Mouse (Mus musculus) neural tube, postnatal 0 days (tissue): Measurements from ENCODE around the gene Nudt22. TPM values are rescaled to one million over a fixed set of nuclear protein-coding genes. Genes with fewer than 3 reads are reported as not detected.

Experiments
- polyA plus RNA-seq: library from polyadenylated mRNA; unstranded; fragments of >200 nt; fragmentation: Nextera tagmentation; extraction: Ambion mirVana; gene quantifications from 2 replicates; pipeline ENCODE4 v1.2.1, GENCODE M21; 2015

The Nudt22 gene
- polyA plus RNA-seq, result 23.5 and 27.1 TPM in 2 replicates

DNA sequence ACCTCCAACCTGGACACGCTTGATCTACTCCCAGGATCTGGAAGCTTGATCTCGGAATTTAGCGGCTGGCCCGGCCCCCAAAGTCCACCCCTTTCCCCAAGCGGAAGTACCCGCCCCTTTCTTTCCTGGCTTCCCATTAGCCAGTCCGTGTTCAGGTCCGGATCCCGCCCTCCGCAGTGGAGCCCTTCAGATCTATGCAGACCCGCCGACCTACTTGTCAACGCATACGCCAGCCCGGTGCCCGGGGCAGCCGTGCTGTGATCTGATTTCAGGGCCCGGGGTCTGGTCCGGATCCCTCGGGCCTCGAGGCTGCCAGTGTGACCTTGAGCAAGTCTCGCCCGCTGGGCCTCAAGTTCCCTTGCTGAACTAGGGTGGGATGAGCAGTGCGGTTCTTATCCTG lies at the start of gene Nudt22, which contains the start of gene Trpt1:
Gene Nudt22 (minus strand): TSS at position 112 of the 400 bp plus-strand sequence.
Gene Trpt1 (plus strand): TSS at position 126 of the 400 bp plus-strand sequence.

DNA sequence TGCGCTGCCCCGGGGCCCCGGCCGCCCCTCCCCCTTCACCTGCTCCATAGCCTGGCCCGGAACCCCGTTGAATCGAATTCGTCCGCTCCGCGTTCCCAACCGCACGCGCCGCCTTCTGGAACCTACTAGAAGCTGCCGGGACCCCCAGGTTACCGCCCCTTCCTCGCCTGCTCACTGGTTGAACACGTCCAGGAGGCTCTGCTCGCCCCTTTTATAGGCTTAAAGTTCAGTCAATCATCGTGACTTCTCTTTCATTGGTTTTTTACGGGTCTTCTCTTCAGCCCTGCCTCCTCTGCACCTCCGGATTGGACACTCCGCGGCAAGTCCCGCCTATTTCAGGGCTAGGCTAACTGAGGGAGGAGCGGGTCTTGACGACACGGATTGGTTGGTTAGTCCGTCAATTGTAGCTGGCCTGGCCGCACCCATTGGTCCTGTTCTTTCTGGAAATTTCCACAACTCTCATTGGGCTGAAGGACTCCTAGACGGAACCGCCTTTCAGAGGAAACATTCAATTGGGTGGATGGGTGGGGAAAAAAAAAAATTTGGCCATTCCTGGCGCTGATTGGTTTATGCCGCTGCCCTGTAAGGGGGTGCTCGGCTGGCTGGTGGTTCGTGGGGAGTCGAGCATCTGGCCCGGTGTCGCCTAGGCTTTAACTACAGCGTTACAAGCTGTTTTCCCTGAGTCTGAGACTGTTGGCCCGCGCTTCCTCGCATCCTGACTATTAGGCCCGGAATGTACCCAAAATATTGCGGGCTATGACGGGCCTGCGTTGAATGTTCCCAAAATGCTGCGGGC lies 44.1 kb upstream of the Nudt22 start, which contains the start of gene Stip1:
Gene Stip1 (minus strand): TSS at position 127 of the 796 bp plus-strand sequence.

DNA sequence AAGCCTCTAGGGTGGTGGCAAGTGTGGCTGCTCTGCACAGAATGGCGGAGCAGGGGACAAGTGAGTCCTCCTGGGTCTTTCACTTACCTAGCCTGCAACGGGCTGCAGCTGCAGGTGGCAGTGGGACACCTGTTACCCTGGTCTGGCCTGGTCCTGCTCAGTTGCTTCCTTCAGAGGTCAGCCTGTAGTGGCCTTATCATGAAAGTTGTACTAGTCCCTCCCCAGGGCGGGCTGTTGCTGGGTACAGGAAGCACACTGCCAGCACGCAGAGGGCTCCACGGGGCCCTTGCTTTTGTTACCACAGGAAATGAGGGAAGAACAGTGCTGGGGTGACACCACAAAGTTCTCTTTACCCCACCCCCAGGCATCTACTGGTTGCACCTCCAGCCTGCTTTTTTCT lies 23.3 kb upstream of the Nudt22 start, which contains the start of gene Fermt3:
Gene Fermt3 (minus strand): TSS at position 279 of the 400 bp plus-strand sequence.

DNA sequence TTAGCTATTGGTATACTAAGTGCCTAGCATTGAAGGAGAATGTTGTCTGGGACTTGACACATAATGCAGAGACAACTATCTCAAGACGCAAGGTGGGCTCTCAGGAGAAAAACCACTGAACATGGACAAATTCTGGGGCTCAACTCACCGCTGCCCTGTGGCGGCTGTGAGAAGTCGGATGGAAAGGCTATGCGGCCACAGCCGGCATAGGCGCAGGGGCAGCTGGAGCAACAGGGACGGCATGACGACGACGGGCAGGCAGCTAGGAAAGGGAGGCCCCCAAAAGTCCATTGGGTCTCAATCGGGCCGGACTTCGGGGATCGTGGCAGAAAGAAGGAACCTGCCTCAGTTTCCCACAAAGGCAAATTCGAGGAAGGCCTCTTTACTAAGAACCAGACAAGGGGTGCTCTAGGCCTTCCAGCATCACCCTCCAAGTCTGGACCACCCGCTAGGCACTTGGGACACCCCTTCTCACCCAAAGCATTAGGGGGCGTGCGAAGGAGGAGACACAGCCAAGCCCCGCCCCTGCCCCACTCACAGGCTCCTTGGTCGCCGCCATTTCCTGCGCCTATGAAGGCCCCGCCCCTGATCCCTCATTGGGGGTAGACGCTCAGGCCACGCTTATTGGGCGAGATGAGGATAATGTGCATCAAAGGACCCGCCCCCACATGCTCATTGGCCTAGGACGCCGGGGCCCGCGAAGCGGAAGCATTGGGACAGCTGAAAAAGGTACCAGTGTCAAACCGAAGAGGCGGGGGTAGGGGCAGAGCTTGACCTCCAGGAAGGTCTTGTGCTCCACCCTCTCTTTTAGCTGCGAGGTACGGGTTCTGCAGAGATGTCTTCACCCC lies 3.7 kb downstream of the Nudt22 start, which contains the start of gene Dnajc4:
Gene Dnajc4 (minus strand): TSS at position 562 of the 848 bp plus-strand sequence.

DNA sequence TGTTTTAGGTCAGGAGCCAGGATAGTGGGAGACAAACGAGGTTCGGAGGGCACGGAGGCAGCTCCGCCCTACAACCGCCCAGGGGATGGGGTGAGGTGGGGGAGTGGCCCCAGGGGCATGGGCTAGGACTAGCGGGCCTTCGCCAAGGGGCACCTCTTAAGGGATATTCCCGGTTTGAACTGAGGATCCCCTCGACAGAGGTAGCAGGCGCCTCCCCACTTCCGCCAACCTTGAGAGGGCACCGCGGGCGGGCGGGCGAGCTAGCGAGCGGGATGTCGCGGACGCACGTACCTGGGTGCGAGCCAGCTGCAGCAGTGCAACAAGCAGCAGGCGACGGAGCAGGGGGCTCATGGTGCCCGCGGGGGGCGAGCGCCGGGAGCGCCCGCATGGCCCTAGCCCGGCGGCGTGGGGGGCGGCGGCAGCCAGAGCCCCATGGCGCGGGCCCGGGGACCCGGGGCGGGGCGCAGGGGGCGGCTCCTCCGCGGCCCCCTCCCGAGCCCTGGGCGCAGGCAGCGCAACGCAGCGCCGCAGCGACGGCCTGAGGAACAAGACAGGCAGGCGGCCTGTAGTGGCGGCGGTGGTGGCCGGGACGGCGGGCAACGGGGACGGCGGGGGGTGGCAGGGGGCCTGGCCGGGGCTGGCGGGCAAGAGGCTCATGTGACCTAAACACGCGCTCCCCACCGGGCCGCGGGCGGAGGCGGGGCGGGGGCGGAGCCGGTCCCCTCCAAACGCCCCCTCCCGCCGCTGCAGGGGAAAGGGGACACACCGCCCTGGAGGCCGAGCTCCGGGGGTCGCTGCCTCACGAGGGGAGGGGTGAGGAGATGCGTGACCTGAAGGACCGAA lies 8.6 kb downstream of the Nudt22 start, which contains the start of gene Vegfb:
Gene Vegfb (minus strand): TSS at position 591 of the 843 bp plus-strand sequence.

DNA sequence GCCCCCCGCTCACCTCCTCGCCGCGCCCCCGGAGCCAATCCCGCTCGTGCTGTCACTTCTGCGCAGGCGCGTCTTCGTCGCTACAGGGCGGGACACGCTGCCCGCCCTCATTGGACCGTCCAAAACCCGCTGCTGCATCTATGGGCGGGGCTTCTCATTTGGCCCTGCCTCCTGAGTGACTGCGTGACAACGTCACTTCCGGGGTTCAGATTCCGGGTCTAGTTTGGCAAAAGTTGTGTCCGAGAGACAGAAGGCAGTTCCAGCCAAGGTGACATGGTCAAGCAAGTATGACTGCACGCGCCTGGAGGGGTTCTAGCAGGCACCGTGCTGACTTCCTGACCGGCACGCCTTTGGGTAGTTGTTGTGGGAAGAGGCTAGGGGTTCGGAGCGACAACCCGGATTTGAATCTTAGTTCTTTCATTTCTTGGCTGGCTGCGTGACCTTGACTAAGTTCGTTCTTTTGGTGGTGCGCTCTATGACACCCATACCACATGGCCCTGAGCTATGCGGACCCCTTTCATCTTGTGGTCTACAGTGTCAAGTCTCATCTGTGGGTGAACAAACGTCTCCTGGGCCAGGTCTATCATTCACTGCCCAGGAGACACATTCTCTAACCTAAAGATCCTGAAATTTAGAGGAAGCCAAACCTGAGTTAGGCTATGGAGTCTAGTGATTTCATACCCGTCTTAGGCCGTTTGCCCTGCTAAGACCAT lies 15.4 kb downstream of the Nudt22 start, which contains the start of gene Fkbp2:
Gene Fkbp2 (minus strand): TSS at position 121 of the 713 bp plus-strand sequence.

DNA sequence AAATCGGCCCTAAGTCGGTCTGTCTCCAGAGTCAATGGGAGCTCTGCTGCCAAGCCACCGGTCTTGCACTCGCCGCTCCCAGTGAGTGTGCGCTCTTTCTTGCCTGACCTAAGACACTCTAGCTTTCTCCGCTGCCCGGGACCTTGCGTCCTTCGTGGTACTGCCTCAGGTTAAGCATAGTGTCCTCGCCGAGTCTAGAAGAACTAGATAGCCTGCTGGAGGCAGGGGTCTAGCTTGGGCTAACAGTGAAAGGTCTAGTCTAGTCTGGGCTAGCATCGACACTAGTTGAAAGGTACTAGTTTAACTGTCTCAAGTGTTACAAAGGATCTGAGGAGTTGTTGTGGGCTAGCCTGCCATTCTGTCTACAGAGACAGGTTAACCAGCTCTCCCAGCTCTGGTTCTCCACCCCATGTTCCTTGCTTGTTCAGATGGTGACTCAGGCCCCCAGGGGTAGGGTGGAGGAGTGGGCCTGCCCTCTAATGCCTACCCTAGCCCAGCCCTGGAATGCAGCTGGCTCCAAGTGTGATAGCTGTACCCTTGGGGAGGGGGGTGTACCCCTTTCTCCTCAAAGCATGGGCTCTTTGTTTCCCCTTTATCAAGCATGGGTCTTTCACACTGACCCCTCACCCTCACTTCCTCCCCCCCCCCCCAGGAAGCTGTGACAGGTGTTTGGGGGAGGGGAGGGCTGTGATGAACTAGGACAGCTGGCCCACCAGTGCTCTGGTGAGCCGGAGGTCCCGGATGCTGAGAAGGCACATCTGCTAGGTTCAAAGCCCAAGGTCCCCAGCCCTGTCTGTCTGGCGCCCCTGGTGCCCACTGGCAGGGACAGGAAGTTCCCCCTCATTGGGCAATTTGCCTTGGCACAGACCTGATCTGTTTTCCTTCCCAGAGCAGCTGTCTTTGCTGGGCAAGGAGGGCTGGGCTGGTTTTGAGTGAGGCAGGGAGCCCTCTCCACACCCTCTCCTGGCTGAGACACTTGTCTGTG lies 20.1 kb downstream of the Nudt22 start, which contains the start of gene Plcb3:
Gene Plcb3 (minus strand): TSS at position 934 of the 985 bp plus-strand sequence.

DNA sequence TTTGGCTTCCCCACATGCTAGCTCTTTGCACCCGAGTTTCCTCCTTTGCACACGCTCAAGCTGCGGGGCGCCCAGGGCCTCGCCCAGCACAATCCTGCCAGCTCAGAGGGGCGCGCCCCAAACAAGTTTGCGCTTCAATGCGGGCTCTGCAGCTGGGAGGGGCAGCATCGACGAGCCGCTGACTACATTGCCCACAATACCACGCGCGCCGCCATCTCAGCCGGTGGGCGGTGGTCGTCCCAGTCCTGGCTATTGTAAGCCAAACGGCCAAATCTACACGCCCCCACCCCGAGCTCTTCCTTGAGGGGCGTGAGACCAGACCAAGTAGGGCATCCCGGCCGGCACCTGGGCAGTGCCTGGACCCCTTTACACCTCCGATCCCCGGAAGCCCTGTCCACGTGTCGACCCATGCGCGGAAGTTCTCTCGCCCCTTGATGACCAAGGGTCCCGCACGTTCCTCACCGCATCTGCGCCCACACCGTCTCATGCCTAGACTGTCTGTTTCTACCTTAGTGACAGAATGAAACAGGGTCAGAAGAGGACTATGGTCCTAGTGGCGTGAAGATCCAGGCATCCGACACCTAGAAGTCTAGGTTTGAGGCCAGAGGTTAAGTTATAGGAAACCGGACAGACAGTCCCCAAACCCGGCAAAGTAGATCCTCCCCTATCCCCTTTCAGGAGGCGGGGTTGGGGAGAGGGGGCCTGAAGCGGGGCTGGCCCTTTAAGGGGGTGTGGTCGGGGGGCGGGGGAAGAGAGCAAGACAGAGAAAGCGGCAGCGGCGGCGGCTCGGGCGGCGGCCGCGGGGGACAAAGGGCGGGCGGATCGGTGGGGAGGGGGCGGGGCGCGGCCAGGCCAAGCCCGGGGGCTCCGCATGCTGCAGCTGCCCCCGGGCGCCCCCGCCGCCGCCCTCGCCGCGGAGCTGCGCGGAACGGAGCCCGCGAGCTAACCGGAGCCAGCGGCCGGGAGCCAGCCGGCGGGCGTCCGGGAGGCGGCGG lies 21.4 kb downstream of the Nudt22 start, which contains the start of gene Ppp1r14b:
Gene Ppp1r14b (plus strand): TSS at position 758 of the 995 bp plus-strand sequence.

Other genes with a start within 250 kb of the Nudt22 start
- gene Rps6ka4, start 155.5 kb downstream of the Nudt22 start, polyA plus RNA-seq, result 26.7 and 27.4 TPM in 2 replicates
- 1.7 and 2.4 TPM in 2 replicates for gene Ccdc88b, start 137.9 kb downstream of the Nudt22 start, polyA plus RNA-seq
- gene Trmt112, start 86.4 kb downstream of the Nudt22 start, polyA plus RNA-seq, result 128 and 132 TPM in 2 replicates
- gene Prdx5, start 86.0 kb downstream of the Nudt22 start, polyA plus RNA-seq, result 652 and 658 TPM in 2 replicates
- 15.7 and 18.0 TPM in 2 replicates for gene Esrra, start 74.3 kb downstream of the Nudt22 start, polyA plus RNA-seq
- 2.8 and 4.8 TPM in 2 replicates for gene Catsperz, start 70.7 kb downstream of the Nudt22 start, polyA plus RNA-seq
- gene Kcnk4, start 61.6 kb downstream of the Nudt22 start, polyA plus RNA-seq, result 25.1 and 29.6 TPM in 2 replicates
- 100 and 102 TPM in 2 replicates for gene Bad, start 54.3 kb downstream of the Nudt22 start, polyA plus RNA-seq
- 70.2 and 76.2 TPM in 2 replicates for gene Gpr137, start 53.6 kb downstream of the Nudt22 start, polyA plus RNA-seq
- gene Ppp1r14b, start 21.1 kb downstream of the Nudt22 start, polyA plus RNA-seq, result 132 and 173 TPM in 2 replicates
- gene Plcb3, start 19.6 kb downstream of the Nudt22 start, polyA plus RNA-seq, result 14.0 and 14.2 TPM in 2 replicates
- gene Fkbp2, start 15.6 kb downstream of the Nudt22 start, polyA plus RNA-seq, result 215 and 225 TPM in 2 replicates
- gene Vegfb, start 8.5 kb downstream of the Nudt22 start, polyA plus RNA-seq, result 117 and 140 TPM in 2 replicates
- 29.4 and 30.2 TPM in 2 replicates for gene Dnajc4, start 3.5 kb downstream of the Nudt22 start, polyA plus RNA-seq
- 24.7 and 28.5 TPM in 2 replicates for gene Trpt1, start within 50 bp of the Nudt22 start, polyA plus RNA-seq
- 5.2 and 5.4 TPM in 2 replicates for gene Fermt3, start 23.4 kb upstream of the Nudt22 start, polyA plus RNA-seq
- 143 and 152 TPM in 2 replicates for gene Stip1, start 43.9 kb upstream of the Nudt22 start, polyA plus RNA-seq
- gene Macrod1, start 60.7 kb upstream of the Nudt22 start, polyA plus RNA-seq, result 6.0 and 8.2 TPM in 2 replicates
- gene Flrt1, start 109.6 kb upstream of the Nudt22 start, polyA plus RNA-seq, result 10.8 and 12.7 TPM in 2 replicates
- 253 and 254 TPM in 2 replicates for gene Otub1, start 210.2 kb upstream of the Nudt22 start, polyA plus RNA-seq
- gene Cox8a, start 221.5 kb upstream of the Nudt22 start, polyA plus RNA-seq, result 2,257 and 2,346 TPM in 2 replicates
- 36.8 and 42.8 TPM in 2 replicates for gene Naa40, start 245.1 kb upstream of the Nudt22 start, polyA plus RNA-seq